Mouse (Mus musculus): ENCODE results near the gene Postn. TPM values are rescaled to one million over a fixed set of nuclear protein-coding genes. Genes with fewer than 3 reads are reported as not detected.

Postn gene
- polyA plus RNA-seq (2015; fragmentation: Nextera tagmentation; extraction: Ambion mirVana) = 312 and 442 TPM in 2 replicates

DNA sequence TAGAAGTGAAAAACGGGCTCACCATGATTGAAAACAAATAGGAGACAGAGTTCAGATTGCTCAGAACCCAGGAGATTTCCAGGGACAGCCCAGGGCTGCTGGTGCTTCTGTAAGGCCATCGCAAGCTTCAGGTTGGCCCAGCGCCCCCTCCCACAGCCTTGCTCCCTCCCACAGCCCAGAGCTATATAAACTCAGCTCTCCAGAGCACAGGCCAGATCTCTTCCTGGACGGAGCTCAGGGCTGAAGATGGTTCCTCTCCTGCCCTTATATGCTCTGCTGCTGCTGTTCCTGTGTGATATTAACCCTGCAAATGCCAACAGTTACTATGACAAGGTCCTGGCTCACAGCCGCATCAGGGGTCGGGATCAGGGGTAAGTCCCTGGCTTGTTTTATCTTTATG is at the start of gene Postn:
Gene Postn, plus strand, starts transcription at position 213 of the 400 bp plus-strand sequence.
- Histone ChIP-seq H3K4me2 (peak within 1 kb of the TSS; percentile 59), H3K27ac (peak within 1 kb of the TSS; percentile 88), H3K27me3 (no peaks in the 10 kb centered on the region), H3K36me3 (peaks cover 8% of the 10 kb centered on the region), H3K9ac (peak within 1 kb of the TSS; percentile 69), H3K9me3 (no peaks in the 10 kb centered on the region), H3K4me1 (peaks cover 41% of the 10 kb centered on the region), H3K4me3 (peak within 1 kb of the TSS; percentile 42)
- peak; percentile 76 for ATAC-seq (ENCODE audit: insufficient number of reproducible peaks, insufficient read depth, low FRiP score, low TSS enrichment, low read depth)
- WGBS = 18% methylated on average over 6 of the region's 6 CpGs

DNA sequence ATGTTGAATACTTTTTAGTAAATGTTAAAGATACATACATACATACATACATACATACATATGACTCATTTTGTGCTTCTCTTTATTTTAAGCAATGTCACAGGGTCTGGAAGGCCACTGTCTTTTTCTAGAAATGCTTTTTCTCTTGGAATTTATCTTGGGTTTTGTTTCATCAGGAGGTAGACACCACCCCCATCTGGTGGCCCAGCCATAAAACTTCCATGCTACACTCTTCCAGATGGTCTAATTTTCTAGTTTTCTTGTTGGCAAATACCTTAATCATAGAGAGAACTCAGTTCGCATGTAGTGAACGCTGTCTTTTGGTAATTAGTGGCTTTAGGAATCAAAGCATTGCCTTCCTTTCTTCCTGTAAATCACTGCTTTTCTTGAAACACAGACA is 46.9 kb upstream of the Postn start:
- Histone ChIP-seq H3K9ac (no peak overlapping the region), H3K4me2 (no peak overlapping the region), H3K27ac (no peak overlapping the region), H3K4me3 (no peak overlapping the region), H3K9me3 (no peaks in the 10 kb centered on the region), H3K36me3 (no peaks in the 10 kb centered on the region), H3K4me1 (no peaks in the 10 kb centered on the region), H3K27me3 (no peaks in the 10 kb centered on the region)
- ATAC-seq (ENCODE audit: insufficient number of reproducible peaks, insufficient read depth, low FRiP score, low TSS enrichment, low read depth) = no peak
- WGBS = 47% methylated on average over 2 of the region's 2 CpGs

- 27% methylated on average over 9 of the region's 9 CpGs for WGBS
Measured at GRCm38 (mm10) chr3:54352891-54353652, 7.8 kb upstream of the Postn start.

DNA sequence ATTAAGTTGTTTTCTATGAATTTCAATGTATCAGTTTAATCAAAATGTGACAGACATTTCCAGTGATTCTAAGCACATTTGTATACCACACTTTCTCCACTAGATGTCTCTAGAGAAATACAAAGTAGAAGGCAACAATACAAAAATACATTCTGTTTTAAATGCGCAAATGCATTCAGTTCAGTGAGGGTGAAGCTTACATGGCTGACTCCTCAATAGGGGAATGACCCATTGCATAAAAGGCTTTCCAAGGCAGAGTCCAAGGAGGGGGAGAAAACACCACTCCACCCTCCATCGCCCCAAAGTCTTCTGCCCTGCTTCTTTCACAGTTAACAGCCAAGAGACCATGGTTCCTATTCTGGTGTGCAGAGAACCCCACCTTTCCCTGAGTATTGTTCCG is 3.3 kb upstream of the Postn start:
- no peak for ATAC-seq (ENCODE audit: insufficient number of reproducible peaks, insufficient read depth, low FRiP score, low TSS enrichment, low read depth)
- Histone ChIP-seq H3K4me3 (no peak overlapping the region), H3K9me3 (no peaks in the 10 kb centered on the region), H3K9ac (no peak overlapping the region), H3K27me3 (no peaks in the 10 kb centered on the region), H3K4me1 (peaks cover 32% of the 10 kb centered on the region), H3K4me2 (no peak overlapping the region), H3K36me3 (no peaks in the 10 kb centered on the region), H3K27ac (no peak overlapping the region)
- WGBS = 52% methylated on average over 3 of the region's 3 CpGs

More at GRCm38 (mm10) chr3:54352891-54353652, 7.8 kb upstream of the Postn start:
- H3K36me3 ChIP-seq = no peaks in the 10 kb centered on the region
- no peak overlapping the region for H3K4me2 ChIP-seq
- no peak overlapping the region for H3K27ac ChIP-seq
- no peaks in the 10 kb centered on the region for H3K27me3 ChIP-seq
- no peak overlapping the region for H3K4me3 ChIP-seq
- H3K4me1 ChIP-seq = peaks cover 4% of the 10 kb centered on the region
- no peak overlapping the region for H3K9ac ChIP-seq
- no peak for ATAC-seq (ENCODE audit: insufficient number of reproducible peaks, insufficient read depth, low FRiP score, low TSS enrichment, low read depth)
- no peaks in the 10 kb centered on the region for H3K9me3 ChIP-seq

GRCm38 (mm10) chr3:54358463-54359189 is 2.3 kb upstream of the Postn start:
- Histone ChIP-seq H3K4me2 (0 out of 2 replicates have a peak overlapping the region, but pooled peaks have one; percentile 1), H3K27ac (no peak overlapping the region), H3K9ac (no peak overlapping the region), H3K4me1 (peaks cover 37% of the 10 kb centered on the region), H3K36me3 (no peaks in the 10 kb centered on the region), H3K9me3 (no peaks in the 10 kb centered on the region), H3K27me3 (no peaks in the 10 kb centered on the region), H3K4me3 (no peak overlapping the region)
- WGBS = 31% methylated on average over 15 of the region's 15 CpGs
- ATAC-seq (ENCODE audit: insufficient number of reproducible peaks, insufficient read depth, low FRiP score, low TSS enrichment, low read depth) = 0 out of 2 replicates have a peak, but pooled peaks have one; percentile 64

DNA sequence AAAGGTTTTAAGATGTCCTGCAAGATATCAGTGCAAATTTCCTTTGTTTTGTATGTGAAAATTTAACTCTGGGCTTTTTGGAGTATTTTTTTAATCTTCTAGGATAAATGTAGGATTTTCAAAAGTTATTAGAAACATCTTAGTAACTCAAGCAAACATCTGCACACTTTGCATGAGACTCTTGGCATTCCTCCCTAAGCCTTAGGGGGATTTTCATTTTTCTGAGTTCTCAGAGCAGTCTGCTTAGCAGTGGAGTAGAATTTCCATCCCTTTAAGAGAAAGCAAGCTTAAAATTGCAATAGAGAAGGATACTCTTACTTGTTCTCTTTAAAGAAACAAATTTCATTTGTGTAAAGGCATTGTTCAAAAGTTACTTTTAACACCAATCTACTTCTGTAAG is 747 bp downstream of the Postn start:
- Histone ChIP-seq H3K9me3 (no peaks in the 10 kb centered on the region), H3K9ac (peak overlapping the region; percentile 58; the same call in 1 of the 2 replicates), H3K4me3 (peak overlapping the region; percentile 38), H3K36me3 (peaks cover 14% of the 10 kb centered on the region), H3K27me3 (no peaks in the 10 kb centered on the region), H3K4me2 (peak overlapping the region; percentile 59), H3K4me1 (peaks cover 41% of the 10 kb centered on the region), H3K27ac (peak overlapping the region; percentile 78)
- no peak for ATAC-seq (ENCODE audit: insufficient number of reproducible peaks, insufficient read depth, low FRiP score, low TSS enrichment, low read depth)

DNA sequence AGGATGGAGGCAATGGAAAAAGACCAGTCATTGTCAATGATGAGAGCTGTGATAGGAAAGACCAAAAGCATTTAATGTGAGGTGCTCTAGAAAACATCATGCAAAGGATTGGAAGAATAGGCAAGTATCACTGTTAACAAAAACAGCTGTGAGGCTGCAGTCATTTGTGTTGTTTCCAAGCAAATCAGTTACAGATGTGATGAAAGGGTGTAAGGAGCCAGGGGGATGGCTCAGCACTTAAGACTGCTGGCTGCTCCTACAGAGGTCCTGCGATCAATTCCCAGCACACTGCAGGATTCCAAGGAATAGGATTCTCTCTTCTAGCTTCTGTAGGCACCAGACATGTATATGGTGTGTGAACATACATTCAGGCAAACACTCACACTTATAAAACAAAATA is 10.1 kb downstream of the Postn start:
- Histone ChIP-seq H3K4me2 (no peak overlapping the region), H3K4me3 (no peak overlapping the region), H3K9ac (no peak overlapping the region), H3K4me1 (peaks cover 7% of the 10 kb centered on the region; the same call in 1 of the 2 replicates), H3K27me3 (no peaks in the 10 kb centered on the region), H3K27ac (no peak overlapping the region; the same call in 1 of the 2 replicates), H3K36me3 (peaks cover 76% of the 10 kb centered on the region), H3K9me3 (no peaks in the 10 kb centered on the region)
- 29% methylated on average over 1 of the region's 1 CpGs for WGBS
- no peak for ATAC-seq (ENCODE audit: insufficient number of reproducible peaks, insufficient read depth, low FRiP score, low TSS enrichment, low read depth)

- no peak overlapping the region for H3K9ac ChIP-seq
- no peak overlapping the region for H3K4me3 ChIP-seq
- WGBS = 76% methylated on average over 6 of the region's 6 CpGs
- H3K36me3 ChIP-seq = peaks cover 70% of the 10 kb centered on the region
- H3K9me3 ChIP-seq = no peaks in the 10 kb centered on the region
- H3K27me3 ChIP-seq = no peaks in the 10 kb centered on the region
- no peak overlapping the region for H3K27ac ChIP-seq
- no peak overlapping the region for H3K4me2 ChIP-seq
- no peak for ATAC-seq (ENCODE audit: insufficient number of reproducible peaks, insufficient read depth, low FRiP score, low TSS enrichment, low read depth)
- H3K4me1 ChIP-seq = peaks cover 7% of the 10 kb centered on the region; the same call in 1 of the 2 replicates
Measured at GRCm38 (mm10) chr3:54372625-54373024, 11.7 kb downstream of the Postn start.

DNA sequence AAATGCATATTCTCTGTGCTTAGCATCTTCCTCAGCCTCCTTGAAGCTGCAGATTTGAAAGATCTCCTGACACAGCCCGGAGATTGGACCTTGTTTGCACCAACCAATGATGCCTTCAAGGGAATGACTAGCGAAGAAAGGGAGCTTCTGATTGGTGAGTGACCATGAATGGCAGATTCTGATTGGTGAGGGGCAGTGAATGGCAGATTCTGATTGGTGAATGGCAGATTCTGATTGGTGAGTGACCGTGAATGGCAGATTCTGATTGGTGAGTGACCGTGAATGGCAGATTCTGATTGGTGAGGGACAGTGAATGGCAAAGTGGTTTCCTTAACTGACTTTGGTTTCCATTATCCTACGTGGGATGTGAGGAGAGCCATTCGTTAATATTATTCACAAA is 15.1 kb downstream of the Postn start:
- Histone ChIP-seq H3K9ac (no peak overlapping the region), H3K36me3 (peaks cover 65% of the 10 kb centered on the region), H3K9me3 (no peaks in the 10 kb centered on the region), H3K4me1 (peaks cover 1% of the 10 kb centered on the region; the same call in 1 of the 2 replicates), H3K27ac (no peak overlapping the region), H3K4me2 (no peak overlapping the region), H3K4me3 (no peak overlapping the region), H3K27me3 (no peaks in the 10 kb centered on the region)
- 94% methylated on average over 6 of the region's 6 CpGs for WGBS
- ATAC-seq (ENCODE audit: insufficient number of reproducible peaks, insufficient read depth, low FRiP score, low TSS enrichment, low read depth) = no peak

DNA sequence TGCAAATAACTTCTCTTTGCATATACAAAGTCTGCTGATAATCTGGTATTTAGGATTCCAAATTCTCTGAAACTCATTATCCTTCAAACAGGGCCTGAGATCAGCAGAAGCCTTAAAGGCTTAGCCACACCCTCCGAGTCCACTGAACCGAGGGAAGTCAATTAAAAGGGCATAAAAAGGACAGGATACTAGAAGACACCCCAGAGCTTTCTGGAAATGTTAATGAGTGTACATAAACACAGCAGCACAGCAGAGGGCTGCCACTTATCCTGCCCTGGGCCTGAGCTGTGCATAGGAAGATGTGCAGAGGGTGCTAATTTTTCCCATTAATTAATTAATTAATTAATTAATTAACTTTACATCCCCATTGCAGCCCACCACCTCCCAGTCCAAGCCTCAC is 16.7 kb downstream of the Postn start:
- Histone ChIP-seq H3K9ac (no peak overlapping the region), H3K4me2 (no peak overlapping the region), H3K9me3 (no peaks in the 10 kb centered on the region), H3K27me3 (no peaks in the 10 kb centered on the region), H3K4me1 (no peaks in the 10 kb centered on the region), H3K27ac (no peak overlapping the region), H3K4me3 (no peak overlapping the region), H3K36me3 (peaks cover 51% of the 10 kb centered on the region)
- no peak for ATAC-seq (ENCODE audit: insufficient number of reproducible peaks, insufficient read depth, low FRiP score, low TSS enrichment, low read depth)
- 43% methylated on average over 2 of the region's 2 CpGs for WGBS

DNA sequence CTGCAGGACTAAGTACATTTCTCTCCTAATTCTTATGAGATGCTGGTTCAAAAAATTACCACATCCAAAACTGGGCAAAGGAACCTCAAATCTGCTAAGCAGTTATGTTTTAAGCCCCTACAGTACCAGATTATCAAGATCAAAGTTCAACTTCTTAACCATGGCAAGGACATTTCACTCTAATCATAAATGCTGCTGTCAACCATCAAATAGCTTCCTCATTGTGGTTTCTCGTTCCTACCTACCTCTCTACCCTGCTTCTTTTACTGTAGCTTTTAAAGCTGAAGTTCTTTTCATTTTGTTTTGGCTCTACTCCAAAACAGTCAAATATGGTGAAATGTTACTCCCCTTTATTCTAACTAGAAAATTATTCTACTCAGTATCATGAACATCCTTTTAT is 17.2 kb downstream of the Postn start:
- Histone ChIP-seq H3K27me3 (no peaks in the 10 kb centered on the region), H3K36me3 (peaks cover 48% of the 10 kb centered on the region), H3K4me3 (no peak overlapping the region), H3K9ac (no peak overlapping the region), H3K4me2 (no peak overlapping the region), H3K27ac (no peak overlapping the region), H3K4me1 (no peaks in the 10 kb centered on the region), H3K9me3 (no peaks in the 10 kb centered on the region)
- WGBS = 31% methylated on average over 1 of the region's 1 CpGs
- ATAC-seq (ENCODE audit: insufficient number of reproducible peaks, insufficient read depth, low FRiP score, low TSS enrichment, low read depth) = no peak

DNA sequence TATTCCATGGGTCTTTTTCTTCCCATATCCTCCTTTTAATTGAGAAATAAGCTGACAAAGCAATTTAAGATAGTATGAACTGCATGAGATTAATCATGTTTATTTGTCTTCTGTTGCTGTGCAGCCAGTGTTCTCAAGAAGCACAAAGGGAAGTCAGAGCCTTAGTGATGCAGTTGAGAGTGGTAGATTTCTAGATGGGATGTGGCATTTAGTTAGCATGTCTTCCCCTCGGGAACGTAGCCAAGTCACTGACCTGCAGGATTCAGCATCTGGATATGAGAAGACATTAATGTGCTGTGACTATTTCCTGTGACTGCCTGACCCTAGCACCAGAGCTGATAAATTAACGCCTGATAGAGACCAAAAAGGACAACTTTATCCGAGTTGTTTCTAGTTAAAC is 19.1 kb downstream of the Postn start:
- no peak for ATAC-seq (ENCODE audit: insufficient number of reproducible peaks, insufficient read depth, low FRiP score, low TSS enrichment, low read depth)
- WGBS = 57% methylated on average over 4 of the region's 4 CpGs
- no peak overlapping the region for H3K4me3 ChIP-seq
- no peaks in the 10 kb centered on the region for H3K27me3 ChIP-seq
- H3K27ac ChIP-seq = no peak overlapping the region
- no peak overlapping the region for H3K4me2 ChIP-seq
- H3K9ac ChIP-seq = no peak overlapping the region
- no peaks in the 10 kb centered on the region for H3K4me1 ChIP-seq
- peaks cover 42% of the 10 kb centered on the region for H3K36me3 ChIP-seq
- no peaks in the 10 kb centered on the region for H3K9me3 ChIP-seq
